Comparison of ENCODE assay signal across 34 mouse cellular contexts in the genomic region with DNA sequence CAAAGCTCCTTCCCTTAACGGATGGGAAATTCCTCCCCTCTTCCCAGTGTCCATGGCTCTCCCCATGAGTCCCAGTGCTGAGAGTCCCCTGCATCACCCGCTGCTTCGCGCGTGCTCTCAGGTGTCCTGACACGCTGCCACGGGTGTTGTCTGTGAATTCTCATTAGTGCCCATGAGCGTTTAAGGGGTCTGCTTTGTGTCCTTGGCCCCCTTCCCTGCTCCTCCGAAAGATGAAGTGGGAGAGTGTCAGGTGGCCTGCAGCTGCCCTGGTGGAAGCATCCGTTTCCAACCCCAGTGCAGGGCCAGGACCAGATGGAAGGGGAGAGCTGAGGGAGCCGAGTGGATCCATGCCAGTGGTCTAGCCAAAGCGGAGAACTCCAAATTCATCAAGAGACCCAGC. TPM values are rescaled to one million over a fixed set of nuclear protein-coding genes. Genes with fewer than 3 reads are reported as not detected.
DNase-seq lines count a peak whose midpoint lies in the region; ATAC-seq and TF ChIP-seq lines count a peak whose summit lies in the region.
"Had no signal": no experiment of that assay in that cellular context is flagged by ENCODE, and none has a peak within 500 bp of the region (broad histone marks: within the 10 kb centered on the region; RNA-seq: fewer than 3 reads in every experiment).

No protein-coding gene starts in this region.

- no peak overlapping the region for H3K9ac ChIP-seq in midbrain, postnatal 0 days (replicated peaks; ENCODE audit: low read length, poor library complexity, severe bottlenecking)
- H3K9ac ChIP-seq in midbrain, embryonic 15.5 days = no peak overlapping the region
- H3K9ac ChIP-seq in lung, postnatal 0 days (replicated peaks; ENCODE audit: low read depth) = no peak overlapping the region
- H3K9ac ChIP-seq: hindbrain, embryonic 15.5 days; intestine, embryonic 15.5 days; limb, embryonic 12.5 days; liver, embryonic 15.5 days; lung, embryonic 15.5 days had no signal

- H3K27me3 ChIP-seq in midbrain, postnatal 0 days (ENCODE audit: insufficient read depth, low read length) = no peaks in the 10 kb centered on the region
- no peaks in the 10 kb centered on the region for H3K27me3 ChIP-seq in midbrain, embryonic 15.5 days (replicated peaks)
- no peaks in the 10 kb centered on the region for H3K27me3 ChIP-seq in lung, postnatal 0 days (replicated peaks; ENCODE audit: insufficient read depth, low read length)
- H3K27me3 ChIP-seq: hindbrain, embryonic 15.5 days; intestine, embryonic 15.5 days; liver, embryonic 15.5 days had no signal

- ATAC-seq in midbrain, postnatal 0 days (ENCODE audit: low FRiP score) = no peak
- no peak for ATAC-seq in midbrain, embryonic 15.5 days (replicated peaks)
- ATAC-seq in lung, postnatal 0 days = no peak
- ATAC-seq: intestine, embryonic 15.5 days had no signal

- WGBS in midbrain, postnatal 0 days = 82% methylated on average over 12 of the region's 12 CpGs
- WGBS in midbrain, embryonic 15.5 days = 79% methylated on average over 12 of the region's 12 CpGs
- 90% methylated on average over 12 of the region's 12 CpGs for WGBS in lung, postnatal 0 days

- TF ChIP-seq EP300 in lung, postnatal 0 days (IDR thresholded peaks at IDR 0.05) = no peak

- no peak overlapping the region for H3K27ac ChIP-seq in midbrain, postnatal 0 days (ENCODE audit: low read depth, low read length)
- no peak overlapping the region for H3K27ac ChIP-seq in midbrain, embryonic 15.5 days
- H3K27ac ChIP-seq in lung, postnatal 0 days (ENCODE audit: low read length) = no peak overlapping the region
- H3K27ac ChIP-seq: hindbrain, embryonic 15.5 days; intestine, embryonic 15.5 days; limb, embryonic 12.5 days; liver, embryonic 15.5 days; lung, embryonic 15.5 days; stomach, postnatal 0 days had no signal

- no peaks in the 10 kb centered on the region for H3K9me3 ChIP-seq in midbrain, postnatal 0 days (ENCODE audit: low read length)
- no peaks in the 10 kb centered on the region for H3K9me3 ChIP-seq in midbrain, embryonic 15.5 days
- H3K9me3 ChIP-seq in lung, postnatal 0 days (ENCODE audit: low read length) = no peaks in the 10 kb centered on the region
- H3K9me3 ChIP-seq: G1E; hindbrain, embryonic 15.5 days; intestine, embryonic 15.5 days; limb, embryonic 12.5 days; liver, embryonic 15.5 days; lung, embryonic 15.5 days had no signal

- H3K4me3 ChIP-seq in midbrain, postnatal 0 days (ENCODE audit: low read depth, low read length) = no peak overlapping the region
- H3K4me3 ChIP-seq in midbrain, embryonic 15.5 days = no peak overlapping the region
- no peak overlapping the region for H3K4me3 ChIP-seq in lung, postnatal 0 days (ENCODE audit: low read depth, low read length)
- H3K4me3 ChIP-seq: erythroblast, embryonic 14.5 days; hindbrain, embryonic 15.5 days; intestine, embryonic 15.5 days; limb, embryonic 12.5 days; liver, embryonic 15.5 days; lung, embryonic 15.5 days had no signal

- intact Hi-C loops in heart, postnatal 36 days (cut with DNase I) = loop anchor here (10.0 kb wide), 1 partner anchor 257 kb away; a partner anchor contains a TSS

- no peaks in the 10 kb centered on the region for H3K4me1 ChIP-seq in midbrain, postnatal 0 days (ENCODE audit: insufficient read depth, low read length)
- H3K4me1 ChIP-seq in midbrain, embryonic 15.5 days = peaks cover 8% of the 10 kb centered on the region; the same call in 1 of the 2 replicates
- no peaks in the 10 kb centered on the region for H3K4me1 ChIP-seq in lung, postnatal 0 days (ENCODE audit: insufficient read depth, low read depth, low read length)
- H3K4me1 ChIP-seq: intestine, embryonic 15.5 days; lung, embryonic 15.5 days had no signal

- H3K4me2 ChIP-seq in midbrain, postnatal 0 days (ENCODE audit: low read depth, low read length, poor library complexity, severe bottlenecking) = no peak overlapping the region
- no peak overlapping the region for H3K4me2 ChIP-seq in midbrain, embryonic 15.5 days
- no peak overlapping the region for H3K4me2 ChIP-seq in lung, postnatal 0 days (replicated peaks; ENCODE audit: low read depth, low read length)
- H3K4me2 ChIP-seq: heart, embryonic 11.5 days; hindbrain, embryonic 15.5 days; intestine, embryonic 15.5 days; limb, embryonic 12.5 days; liver, embryonic 15.5 days; lung, embryonic 15.5 days; midbrain, embryonic 11.5 days had no signal

- no peak for TF ChIP-seq CTCF in midbrain, postnatal 0 days (IDR thresholded peaks at IDR 0.05)
- no peak for TF ChIP-seq CTCF in lung, postnatal 0 days (IDR thresholded peaks at IDR 0.05)

- peaks cover 34% of the 10 kb centered on the region for H3K36me3 ChIP-seq in midbrain, postnatal 0 days (ENCODE audit: insufficient read depth, low read length)
- H3K36me3 ChIP-seq in midbrain, embryonic 15.5 days (replicated peaks) = peaks cover 17% of the 10 kb centered on the region
- peaks cover 8% of the 10 kb centered on the region for H3K36me3 ChIP-seq in lung, postnatal 0 days (ENCODE audit: insufficient read depth, low read length)

- peak; percentile 65 to 67 for DNase-seq in cerebellum, adult 18-20 months
- no peak for DNase-seq in cerebellum, adult 9-10 months
- peak; percentile 89 for DNase-seq in heart, adult 11 months
- no peak for DNase-seq in heart, postnatal 36 days
- peak; percentile 64 for DNase-seq in midbrain, postnatal 0 days (ENCODE audit: low spot score)
- peak; percentile 78 to 80 for DNase-seq in cerebellum, postnatal 14 days
- DNase-seq in lung, postnatal 0 days (ENCODE audit: low spot score) = no peak
- DNase-seq: adrenal gland, adult 8-10 months; gastrocnemius, postnatal 25 days; heart, adult 18-20 months; heart, postnatal 4 days; kidney, adult 2 months; kidney, postnatal 36 days; layer of hippocampus, postnatal 36 days; lung, postnatal 36 days; right cerebral cortex, postnatal 4 days; thymus, adult 18-20 months; thymus, postnatal 36 days had no signal

RNA-seq across cellular contexts. Expression of a gene that starts 20.5 kb away (rescaled TPM):
- total RNA-seq in heart, postnatal 36 days (2021) = 10 to 100 TPM; 19.8 to 28.0 TPM
- 13.0 and 19.3 TPM in 2 replicates for total RNA-seq in midbrain, postnatal 0 days (2014; rRNA removed)
- 17.5 and 20.1 TPM in 2 replicates for polyA plus RNA-seq in midbrain, postnatal 0 days (2015; fragmentation: Nextera tagmentation; extraction: Ambion mirVana)
- 22.5 and 25.5 TPM in 2 replicates for polyA plus RNA-seq in midbrain, embryonic 15.5 days (2015; fragmentation: Nextera tagmentation; extraction: Ambion mirVana)
- 30.3 and 30.8 TPM in 2 replicates for polyA plus RNA-seq in lung, postnatal 0 days (2015; fragmentation: Nextera tagmentation; extraction: Ambion mirVana)

RNA-seq across cellular contexts. Expression of a gene that starts 20.8 kb away (rescaled TPM):
- total RNA-seq in heart, postnatal 36 days (2021) = 10 to 100 TPM; 10.4 to 12.5 TPM
- 7.8 and 8.5 TPM in 2 replicates for total RNA-seq in midbrain, postnatal 0 days (2014; rRNA removed)
- polyA plus RNA-seq in midbrain, postnatal 0 days (2015; fragmentation: Nextera tagmentation; extraction: Ambion mirVana) = 12.2 and 12.9 TPM in 2 replicates
- polyA plus RNA-seq in midbrain, embryonic 15.5 days (2015; fragmentation: Nextera tagmentation; extraction: Ambion mirVana) = 12.6 and 15.3 TPM in 2 replicates
- polyA plus RNA-seq in lung, postnatal 0 days (2015; fragmentation: Nextera tagmentation; extraction: Ambion mirVana) = 9.6 and 10.5 TPM in 2 replicates

RNA-seq across cellular contexts. Expression of a gene that starts 45.0 kb away (rescaled TPM):
- total RNA-seq in heart, postnatal 36 days (2021) = 10 to 100 TPM in 1 of 2 experiments, 1 to 10 TPM in 1; 9.9 to 10.5 TPM
- total RNA-seq in midbrain, postnatal 0 days (2014; rRNA removed) = 53.3 and 57.3 TPM in 2 replicates
- polyA plus RNA-seq in midbrain, postnatal 0 days (2015; fragmentation: Nextera tagmentation; extraction: Ambion mirVana) = 65.4 and 72.9 TPM in 2 replicates
- polyA plus RNA-seq in midbrain, embryonic 15.5 days (2015; fragmentation: Nextera tagmentation; extraction: Ambion mirVana) = 46.4 and 54.6 TPM in 2 replicates
- polyA plus RNA-seq in lung, postnatal 0 days (2015; fragmentation: Nextera tagmentation; extraction: Ambion mirVana) = 56.9 and 71.2 TPM in 2 replicates

RNA-seq across cellular contexts. Expression of a gene that starts 58.9 kb away (rescaled TPM):
- total RNA-seq in heart, postnatal 36 days (2021) = under 1 TPM; 0.11 to 0.25 TPM
- total RNA-seq in midbrain, postnatal 0 days (2014; rRNA removed) = 2.9 and 4.1 TPM in 2 replicates
- 0.59 and 0.75 TPM in 2 replicates for polyA plus RNA-seq in midbrain, postnatal 0 days (2015; fragmentation: Nextera tagmentation; extraction: Ambion mirVana)
- polyA plus RNA-seq in midbrain, embryonic 15.5 days (2015; fragmentation: Nextera tagmentation; extraction: Ambion mirVana) = 0.21 and 0.26 TPM in 2 replicates
- polyA plus RNA-seq in lung, postnatal 0 days (2015; fragmentation: Nextera tagmentation; extraction: Ambion mirVana) = 0.11 TPM in 2 replicates
- total RNA-seq: liver, adult 2 months; megakaryocyte, adult 5-6 weeks had no signal
- polyA plus RNA-seq: embryonic facial prominence, embryonic 14.5 days; forebrain, embryonic 11.5 days; G1E; kidney, embryonic 16.5 days; stomach, postnatal 0 days had no signal

Comparison
In these comparisons a context has a peak if more than half of its experiments do, and no peak if none do; other contexts are left out.
1. DNase-seq: peak in cerebellum, adult 18-20 months (2 of 2), heart, adult 11 months (single experiment), midbrain, postnatal 0 days (single experiment) and cerebellum, postnatal 14 days (2 of 2); none in cerebellum, adult 9-10 months (single experiment), heart, postnatal 36 days (0 of 2) and lung, postnatal 0 days (single experiment).